Mouse (Mus musculus) neural tube, embryonic 13.5 days (tissue): ENCODE data around the gene Gm10424. TPM values are rescaled to one million over a fixed set of nuclear protein-coding genes. Genes with fewer than 3 reads are reported as not detected.
"Not testable (repeated sequence)": the region's sequence is repeated elsewhere in the genome, so short reads cannot be mapped to it uniquely, and the experiment has no call there.

Experiments
- ATAC-seq: fragments of 200-750 bp; cut with Nextera tagmentation; 2 replicates; pipeline ENCODE4 v1.8.0; 2017; ENCODE audit warnings: low read depth, mild to moderate bottlenecking, moderate TSS enrichment, moderate library complexity
- H3K27ac ChIP-seq: fragments of 300-500 bp; sonication (generic); replicated peaks from 2 replicates; pipeline ENCODE4 v1.5.1; 2015; ENCODE audit warnings: moderate library complexity, mild to moderate bottlenecking, inconsistent platforms
- H3K27me3 ChIP-seq: fragments of 300-500 bp; sonication (generic); 2 replicates; pipeline ENCODE4 v1.6.1; 2015; ENCODE audit warnings: mild to moderate bottlenecking, inconsistent platforms
- H3K36me3 ChIP-seq: fragments of 300-500 bp; sonication (generic); 2 replicates; pipeline ENCODE4 v1.6.1; 2015; ENCODE audit warnings: mild to moderate bottlenecking, inconsistent platforms
- H3K4me1 ChIP-seq: fragments of 300-500 bp; sonication (generic); replicated peaks from 2 replicates; pipeline ENCODE4 v1.6.1; 2015; ENCODE audit warnings: inconsistent platforms
- H3K4me2 ChIP-seq: fragments of 300-500 bp; sonication (generic); 2 replicates; pipeline ENCODE4 v1.6.1; 2015; ENCODE audit warnings: inconsistent platforms, mild to moderate bottlenecking, moderate library complexity
- H3K4me3 ChIP-seq: fragments of 300-500 bp; sonication (generic); 2 replicates; pipeline ENCODE4 v1.5.1; 2015; ENCODE audit warnings: mild to moderate bottlenecking, inconsistent platforms
- H3K9ac ChIP-seq: fragments of 300-500 bp; sonication (generic); 2 replicates; pipeline ENCODE4 v1.6.1; 2015; ENCODE audit warnings: moderate library complexity, mild to moderate bottlenecking, inconsistent platforms
- H3K9me3 ChIP-seq: fragments of 300-500 bp; sonication (generic); 2 replicates; pipeline ENCODE4 v1.6.1; 2016; ENCODE audit warnings: inconsistent platforms
- WGBS: fragments of 180-500 bp; shearing (Covaris S2); methylation state at CpG from one replicate; pipeline ENCODE4 v1.1.7; 2015; 5-methylcytosine and 5-hydroxymethylcytosine counted together
- polyA plus RNA-seq: library from polyadenylated mRNA; unstranded; fragments of >200 nt; fragmentation: Nextera tagmentation; extraction: Ambion mirVana; gene quantifications from 2 replicates; pipeline ENCODE4 v1.2.1, GENCODE M21; 2015

The Gm10424 gene
- polyA plus RNA-seq = not detected in 2 replicates

DNA sequence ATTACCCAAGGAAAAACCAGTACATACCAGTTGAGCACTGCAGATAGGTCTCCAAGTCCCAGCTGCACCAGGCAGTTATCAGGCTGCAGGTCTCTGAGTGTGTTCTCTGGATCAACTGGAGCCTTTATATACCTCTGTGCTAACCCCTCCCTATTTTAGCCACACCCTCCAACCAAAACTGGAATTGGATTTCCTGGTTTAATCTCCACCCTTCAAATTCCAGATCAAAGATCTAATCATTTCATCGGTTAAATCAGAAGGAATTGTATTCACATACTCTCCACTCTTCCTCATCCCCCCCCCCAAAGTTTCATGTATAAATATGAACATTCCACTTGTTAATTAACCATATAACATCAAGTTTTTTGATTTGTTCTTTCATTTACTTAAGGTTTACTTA lies at the start of gene Gm10424:
Gene Gm10424 (minus strand): TSS at position 101 of the 400 bp plus-strand sequence.
- not testable (repeated sequence) for H3K27ac ChIP-seq, H3K36me3 ChIP-seq, H3K9ac ChIP-seq, H3K4me1 ChIP-seq, ATAC-seq, H3K4me2 ChIP-seq, H3K4me3 ChIP-seq, H3K9me3 ChIP-seq, H3K27me3 ChIP-seq
- WGBS = no CpG with 5 or more reads among the region's 1 CpGs

DNA sequence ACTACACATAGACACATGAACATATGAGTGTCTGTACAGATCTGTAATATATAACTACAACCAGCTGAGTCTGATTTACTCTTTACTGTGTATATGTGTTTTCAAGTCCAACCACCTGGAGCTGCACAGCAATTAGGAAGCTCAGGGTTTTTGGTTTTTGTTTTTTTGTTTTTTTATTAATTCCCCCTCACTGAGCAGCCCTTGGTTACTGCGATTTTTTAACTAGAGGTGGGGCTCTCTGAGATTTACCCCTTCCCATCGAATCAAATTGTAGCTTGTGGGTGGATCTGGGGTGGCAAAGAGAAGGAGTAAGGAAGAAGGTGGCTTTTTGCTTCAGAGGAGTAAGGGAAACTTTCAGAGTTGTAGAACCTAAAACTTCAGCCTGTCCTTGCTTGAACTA lies 33.0 kb upstream of the Gm10424 start, which contains the start of gene Gm3259:
Gene Gm3259 (plus strand): TSS at position 301 of the 400 bp plus-strand sequence.
- not testable (repeated sequence) for H3K27ac ChIP-seq, H3K9ac ChIP-seq, H3K4me1 ChIP-seq, ATAC-seq, H3K4me3 ChIP-seq, H3K36me3 ChIP-seq, H3K9me3 ChIP-seq, H3K4me2 ChIP-seq, H3K27me3 ChIP-seq
- WGBS = 59% methylated on average over 2 of the region's 2 CpGs

Other genes with a start within 250 kb of the Gm10424 start
- not detected in 2 replicates for gene Gm7942, start 165.8 kb downstream of the Gm10424 start, polyA plus RNA-seq
- gene Gm16513, start 90.1 kb downstream of the Gm10424 start, polyA plus RNA-seq = not detected in 2 replicates
- not detected in 2 replicates for gene Gm3259, start 33.1 kb upstream of the Gm10424 start, polyA plus RNA-seq
- gene D5Ertd577e, start 184.0 kb upstream of the Gm10424 start, polyA plus RNA-seq = not detected in 2 replicates
- gene Gm3286, start 238.0 kb upstream of the Gm10424 start, polyA plus RNA-seq = not detected in 2 replicates